Mouse (Mus musculus) embryonic facial prominence, embryonic 12.5 days (tissue): ENCODE results near the gene Rnf17. TPM values are rescaled to one million over a fixed set of nuclear protein-coding genes. Genes with fewer than 3 reads are reported as not detected.

Source experiments
- ATAC-seq: fragments of 200-750 bp; cut with Nextera tagmentation; 2 replicates; pipeline ENCODE4 v1.8.0; 2017; ENCODE audit not compliant: insufficient number of reproducible peaks, insufficient read depth, low FRiP score, low TSS enrichment
- H3K27ac ChIP-seq: fragments of 300-500 bp; sonication (generic); 2 replicates; pipeline ENCODE4 v1.5.1; 2016; ENCODE audit warnings: mild to moderate bottlenecking
- H3K27me3 ChIP-seq: fragments of 300-500 bp; sonication (generic); 2 replicates; pipeline ENCODE4 v1.6.1; 2016; ENCODE audit warnings: mild to moderate bottlenecking, moderate library complexity
- H3K36me3 ChIP-seq: fragments of 300-500 bp; sonication (generic); 2 replicates; pipeline ENCODE4 v1.6.1; 2016; ENCODE audit warnings: mild to moderate bottlenecking
- H3K4me1 ChIP-seq: fragments of 300-500 bp; sonication (generic); 2 replicates; pipeline ENCODE4 v1.6.1; 2016
- H3K4me2 ChIP-seq: fragments of 300-500 bp; sonication (generic); replicated peaks from 2 replicates; pipeline ENCODE4 v1.6.1; 2016; ENCODE audit warnings: mild to moderate bottlenecking, moderate library complexity
- H3K4me3 ChIP-seq: fragments of 300-500 bp; sonication (generic); 2 replicates; pipeline ENCODE4 v1.5.1; 2016; ENCODE audit warnings: mild to moderate bottlenecking
- H3K9ac ChIP-seq: fragments of 300-500 bp; sonication (generic); 2 replicates; pipeline ENCODE4 v1.6.1; 2016; ENCODE audit warnings: mild to moderate bottlenecking, moderate library complexity
- H3K9me3 ChIP-seq: fragments of 300-500 bp; sonication (generic); 2 replicates; pipeline ENCODE4 v1.6.1; 2016; ENCODE audit warnings: mild to moderate bottlenecking, moderate library complexity
- WGBS: fragments of 180-500 bp; shearing (Covaris S2); methylation state at CpG from one replicate; pipeline ENCODE4 v1.1.7; 2016; 5-methylcytosine and 5-hydroxymethylcytosine counted together
- polyA plus RNA-seq: library from polyadenylated mRNA; unstranded; fragments of >200 nt; fragmentation: Nextera tagmentation; extraction: Ambion mirVana; gene quantifications from 2 replicates; pipeline ENCODE4 v1.2.1, GENCODE M21; 2016

Gene Rnf17
- polyA plus RNA-seq, 1 experiment from 2014 or later, result 2.5 TPM

DNA sequence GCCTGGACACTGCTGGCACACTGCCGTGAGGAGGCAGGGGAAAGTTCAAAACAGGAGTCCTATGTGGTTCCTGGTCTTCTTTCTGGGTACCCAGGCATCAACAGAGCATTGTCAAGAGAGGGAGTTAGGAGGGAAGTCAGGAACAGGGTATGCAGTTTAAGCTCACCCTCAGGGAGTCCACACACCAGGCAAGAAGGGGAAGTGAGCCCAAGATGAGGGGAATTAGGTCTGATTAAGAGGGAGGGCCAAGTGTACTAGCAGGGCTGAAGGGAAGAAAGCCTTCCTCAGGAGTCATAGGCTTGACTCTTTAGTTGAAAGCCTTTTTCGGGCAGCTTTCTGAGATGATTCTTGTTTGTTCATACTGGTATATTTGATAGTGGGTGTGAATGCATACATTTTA is 112.4 kb downstream of the Rnf17 start:
- H3K36me3 ChIP-seq, result no peaks in the 10 kb centered on the region
- H3K27me3 ChIP-seq, result no peaks in the 10 kb centered on the region
- WGBS, result 91% methylated on average over 2 of the region's 2 CpGs
- H3K9ac ChIP-seq, result no peak overlapping the region
- no peak overlapping the region for H3K27ac ChIP-seq
- no peak overlapping the region for H3K4me3 ChIP-seq
- no peaks in the 10 kb centered on the region for H3K4me1 ChIP-seq
- no peak for ATAC-seq
- no peaks in the 10 kb centered on the region for H3K9me3 ChIP-seq
- no peak overlapping the region for H3K4me2 ChIP-seq

DNA sequence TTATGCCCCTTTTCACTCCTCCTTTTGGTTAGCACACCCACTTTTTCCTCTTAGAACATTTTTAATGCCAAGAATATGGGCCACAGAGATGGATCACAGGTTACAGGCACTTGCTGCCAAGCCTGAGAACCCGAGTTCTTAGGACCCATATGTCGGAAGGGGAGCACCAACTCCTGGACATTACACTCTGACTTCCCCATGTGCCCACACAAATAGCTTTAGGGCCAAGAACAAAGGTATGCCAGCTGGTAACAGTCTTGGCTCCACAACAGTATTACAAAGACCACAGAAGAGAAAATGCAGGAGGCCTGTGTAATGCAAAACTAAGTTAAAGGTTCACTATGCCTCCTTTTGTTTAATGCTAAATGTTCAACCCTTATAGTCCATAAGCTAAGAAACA is 128.4 kb downstream of the Rnf17 start:
- Histone ChIP-seq H3K9me3 (no peaks in the 10 kb centered on the region), H3K4me3 (no peak overlapping the region), H3K4me2 (no peak overlapping the region), H3K36me3 (peaks cover 17% of the 10 kb centered on the region), H3K27ac (no peak overlapping the region), H3K27me3 (no peaks in the 10 kb centered on the region), H3K4me1 (no peaks in the 10 kb centered on the region), H3K9ac (no peak overlapping the region)
- 85% methylated on average over 2 of the region's 2 CpGs for WGBS
- no peak for ATAC-seq

DNA sequence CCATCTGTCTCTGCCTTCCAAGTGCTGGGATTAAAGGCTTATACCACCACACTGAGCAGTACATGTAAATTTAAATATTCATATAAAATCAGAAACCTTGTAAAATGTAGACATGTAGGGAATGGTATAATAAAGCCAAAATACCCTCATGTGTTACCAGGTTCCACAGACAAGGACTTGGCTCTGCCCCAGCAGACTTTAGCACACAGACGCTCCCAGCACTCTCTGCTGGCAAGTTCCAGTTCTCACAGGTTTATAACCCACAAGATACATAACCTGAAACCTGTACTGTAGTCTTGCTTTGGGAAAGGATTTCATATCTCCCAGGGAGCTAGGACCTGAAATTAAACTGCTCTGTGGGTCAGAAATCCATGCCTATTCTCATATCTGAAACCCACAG is 142.6 kb downstream of the Rnf17 start:
- WGBS, result 91% methylated on average over 1 of the region's 1 CpGs
- H3K36me3 ChIP-seq, result no peaks in the 10 kb centered on the region

DNA sequence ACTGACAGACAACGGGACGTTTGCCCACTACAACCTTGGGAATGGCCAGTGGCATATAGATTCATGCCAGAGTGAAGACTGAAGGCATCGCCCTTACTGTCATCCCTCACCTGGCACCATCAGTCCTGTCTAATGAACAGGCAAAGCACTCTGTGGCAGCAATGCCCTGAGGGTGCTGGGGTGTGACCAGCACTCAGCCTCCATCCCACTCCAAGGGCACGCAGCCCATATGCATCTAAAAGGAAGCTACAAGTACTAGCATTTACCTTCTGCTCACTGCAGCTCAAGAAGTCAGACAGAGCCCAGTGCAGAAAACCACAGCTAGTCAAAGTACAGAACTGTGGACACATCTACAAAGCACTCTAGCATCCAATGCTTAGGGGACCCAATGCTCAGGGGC is 143.1 kb downstream of the Rnf17 start:
- Histone ChIP-seq H3K4me3 (no peak overlapping the region), H3K4me2 (no peak overlapping the region), H3K4me1 (no peaks in the 10 kb centered on the region), H3K27me3 (no peaks in the 10 kb centered on the region), H3K9me3 (no peaks in the 10 kb centered on the region), H3K27ac (no peak overlapping the region), H3K36me3 (no peaks in the 10 kb centered on the region), H3K9ac (no peak overlapping the region)
- 85% methylated on average over 4 of the region's 4 CpGs for WGBS
- ATAC-seq, result no peak

More for the DNA sequence above, 142.6 kb downstream of the Rnf17 start:
- ATAC-seq, result no peak
- H3K4me1 ChIP-seq, result no peaks in the 10 kb centered on the region
- no peaks in the 10 kb centered on the region for H3K27me3 ChIP-seq
- no peak overlapping the region for H3K9ac ChIP-seq
- no peak overlapping the region for H3K4me3 ChIP-seq
- no peaks in the 10 kb centered on the region for H3K9me3 ChIP-seq
- H3K27ac ChIP-seq, result no peak overlapping the region
- no peak overlapping the region for H3K4me2 ChIP-seq

DNA sequence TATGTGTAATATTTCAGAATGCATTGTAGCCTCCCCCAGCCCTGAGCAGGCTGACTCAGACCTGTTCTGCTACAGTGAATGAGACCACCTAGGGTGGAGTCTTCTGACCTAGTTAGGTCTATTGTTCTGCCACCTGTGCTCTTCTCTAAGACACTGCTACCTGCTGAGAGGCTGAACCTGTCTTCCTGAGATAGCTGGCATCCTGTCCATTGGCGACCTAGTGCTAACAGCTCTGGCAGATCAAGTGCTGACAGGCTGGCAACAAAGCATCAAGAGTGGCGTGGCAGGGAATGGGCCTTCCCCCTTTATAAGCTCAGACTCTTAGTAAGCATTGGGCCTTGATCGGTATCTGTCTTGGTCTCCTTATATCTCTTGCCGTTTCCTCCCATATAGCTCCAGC is 148.6 kb downstream of the Rnf17 start:
- H3K27me3 ChIP-seq, result no peaks in the 10 kb centered on the region
- no peak overlapping the region for H3K4me3 ChIP-seq
- no peak for ATAC-seq
- no peak overlapping the region for H3K4me2 ChIP-seq
- no peak overlapping the region for H3K9ac ChIP-seq
- peaks cover 24% of the 10 kb centered on the region for H3K36me3 ChIP-seq
- H3K27ac ChIP-seq, result no peak overlapping the region
- WGBS, result 89% methylated on average over 4 of the region's 4 CpGs
- no peaks in the 10 kb centered on the region for H3K9me3 ChIP-seq
- H3K4me1 ChIP-seq, result no peaks in the 10 kb centered on the region

DNA sequence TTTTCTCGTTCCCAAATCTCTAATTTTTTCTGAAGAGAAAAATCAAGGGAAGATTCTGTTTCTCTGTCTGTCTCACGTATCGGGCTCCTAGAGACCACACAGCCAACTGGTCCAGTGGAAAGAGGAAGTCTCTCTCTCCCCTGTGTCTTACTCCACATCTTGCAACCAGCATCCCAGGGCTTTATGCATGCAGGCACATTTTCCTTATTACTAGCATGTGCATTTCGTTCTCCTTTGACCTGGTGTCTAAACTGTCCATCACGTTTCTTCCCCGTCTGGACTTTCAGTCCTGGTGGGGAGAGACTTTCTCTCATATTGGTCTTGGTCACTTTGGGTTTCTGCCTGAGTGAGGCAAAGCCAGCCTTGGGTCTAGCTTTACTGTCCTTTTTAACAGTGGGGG is 150.5 kb downstream of the Rnf17 start:
- H3K36me3 ChIP-seq, result peaks cover 28% of the 10 kb centered on the region

DNA sequence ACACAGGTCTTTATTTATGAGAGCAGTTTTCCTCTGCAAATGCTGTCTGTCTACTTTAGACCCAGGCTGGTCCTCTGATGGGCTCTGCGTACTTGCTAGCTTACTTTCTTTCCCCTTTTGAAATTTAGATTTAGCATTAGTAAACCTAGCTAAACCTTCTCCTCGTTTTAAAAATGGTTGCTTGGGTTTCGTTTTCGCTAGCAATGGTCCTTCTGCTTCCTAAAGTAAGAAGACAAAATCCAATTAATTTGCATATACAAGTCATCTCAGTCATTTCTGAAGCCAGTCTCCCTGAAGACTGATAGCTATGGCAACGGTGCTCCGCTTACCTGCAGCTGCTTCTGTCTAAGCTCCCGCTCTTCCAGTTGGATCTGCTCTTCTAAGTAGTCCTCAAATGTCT is 150.9 kb downstream of the Rnf17 start:
- ATAC-seq, result no peak
- H3K36me3 ChIP-seq, result peaks cover 32% of the 10 kb centered on the region

More for the DNA sequence above, 150.5 kb downstream of the Rnf17 start:
- H3K4me1 ChIP-seq, result no peaks in the 10 kb centered on the region
- 81% methylated on average over 6 of the region's 6 CpGs for WGBS
- no peaks in the 10 kb centered on the region for H3K27me3 ChIP-seq
- H3K27ac ChIP-seq, result no peak overlapping the region
- no peak overlapping the region for H3K9ac ChIP-seq
- no peak overlapping the region for H3K4me3 ChIP-seq
- H3K9me3 ChIP-seq, result no peaks in the 10 kb centered on the region
- ATAC-seq, result no peak
- H3K4me2 ChIP-seq, result no peak overlapping the region

DNA sequence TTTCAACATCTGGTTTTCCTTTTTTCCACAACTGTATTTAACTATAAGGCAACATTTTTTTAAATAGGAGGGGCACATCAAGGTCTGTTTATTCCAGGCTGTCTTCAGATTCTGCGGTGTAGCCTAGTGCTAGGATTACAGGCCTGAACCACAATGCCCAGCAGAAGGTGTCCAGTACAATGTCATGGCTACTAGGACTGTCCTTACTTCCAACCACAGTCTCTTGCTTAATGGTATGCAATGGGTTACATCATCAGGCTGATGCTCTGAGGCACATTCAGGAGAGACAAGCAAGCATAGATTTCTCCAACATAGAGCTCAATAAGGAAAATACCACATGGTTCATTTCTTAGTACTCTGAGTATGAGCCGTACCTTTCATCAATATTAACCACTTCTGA is 152.3 kb downstream of the Rnf17 start:
- no peaks in the 10 kb centered on the region for H3K4me1 ChIP-seq
- no peak overlapping the region for H3K9ac ChIP-seq
- no peak for ATAC-seq
- H3K27me3 ChIP-seq, result no peaks in the 10 kb centered on the region
- peaks cover 34% of the 10 kb centered on the region for H3K36me3 ChIP-seq
- no peak overlapping the region for H3K4me2 ChIP-seq
- H3K4me3 ChIP-seq, result no peak overlapping the region
- H3K27ac ChIP-seq, result no peak overlapping the region
- 86% methylated on average over 2 of the region's 2 CpGs for WGBS
- no peaks in the 10 kb centered on the region for H3K9me3 ChIP-seq

More for the DNA sequence above, 150.9 kb downstream of the Rnf17 start:
- Histone ChIP-seq H3K27me3 (no peaks in the 10 kb centered on the region), H3K9ac (no peak overlapping the region), H3K9me3 (no peaks in the 10 kb centered on the region), H3K4me1 (no peaks in the 10 kb centered on the region), H3K4me2 (no peak overlapping the region), H3K27ac (no peak overlapping the region), H3K4me3 (no peak overlapping the region)
- 91% methylated on average over 7 of the region's 7 CpGs for WGBS

DNA sequence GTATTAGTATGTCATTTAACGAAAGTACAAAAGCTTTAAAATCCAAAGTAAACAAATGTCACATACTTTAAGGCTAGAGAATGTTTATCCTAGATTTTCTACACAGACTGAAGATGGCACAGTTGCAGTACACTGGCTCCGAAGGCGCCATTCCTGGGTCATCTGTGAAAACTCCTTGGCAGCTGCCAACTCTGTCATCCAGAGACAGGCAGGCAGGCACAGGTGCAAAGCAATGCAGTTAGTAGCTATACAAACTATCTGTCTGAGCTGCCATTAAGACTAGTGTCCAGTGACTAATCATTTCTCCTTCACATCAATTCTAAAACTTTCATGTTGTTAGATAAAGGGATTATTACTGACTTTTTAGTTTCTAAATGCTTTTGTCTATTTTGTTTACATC is 156.8 kb downstream of the Rnf17 start:
- Histone ChIP-seq H3K4me3 (no peak overlapping the region), H3K4me2 (no peak overlapping the region), H3K27me3 (no peaks in the 10 kb centered on the region), H3K9me3 (no peaks in the 10 kb centered on the region), H3K36me3 (peaks cover 26% of the 10 kb centered on the region), H3K9ac (no peak overlapping the region), H3K4me1 (no peaks in the 10 kb centered on the region), H3K27ac (no peak overlapping the region)
- 93% methylated on average over 3 of the region's 3 CpGs for WGBS
- no peak for ATAC-seq

DNA sequence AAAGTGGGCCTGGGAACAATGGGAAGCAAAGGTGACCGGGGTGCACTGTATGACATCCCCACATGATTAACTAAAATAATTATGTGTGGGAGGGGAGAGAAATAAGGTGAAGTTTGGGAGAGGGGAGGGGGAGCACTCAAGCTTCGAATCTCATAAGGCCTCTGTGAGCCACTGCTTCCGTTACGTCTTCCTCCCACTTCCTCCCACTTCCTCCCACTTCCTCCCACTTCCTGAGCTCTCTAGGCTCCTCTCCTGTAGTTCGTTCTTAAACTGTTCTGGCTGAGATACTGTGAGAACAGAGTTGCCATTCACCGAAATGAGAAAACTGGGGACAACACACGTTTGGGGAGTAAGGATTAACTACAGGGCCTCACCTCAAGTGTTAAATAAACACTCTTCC is 165.1 kb downstream of the Rnf17 start:
- H3K4me2 ChIP-seq, result no peak overlapping the region
- H3K27me3 ChIP-seq, result no peaks in the 10 kb centered on the region
- H3K36me3 ChIP-seq, result peaks cover 12% of the 10 kb centered on the region
- H3K27ac ChIP-seq, result no peak overlapping the region
- H3K4me1 ChIP-seq, result peaks cover 10% of the 10 kb centered on the region; the same call in 1 of the 2 replicates
- H3K4me3 ChIP-seq, result no peak overlapping the region
- no peaks in the 10 kb centered on the region for H3K9me3 ChIP-seq
- no peak overlapping the region for H3K9ac ChIP-seq
- WGBS, result 72% methylated on average over 7 of the region's 7 CpGs
- no peak for ATAC-seq

DNA sequence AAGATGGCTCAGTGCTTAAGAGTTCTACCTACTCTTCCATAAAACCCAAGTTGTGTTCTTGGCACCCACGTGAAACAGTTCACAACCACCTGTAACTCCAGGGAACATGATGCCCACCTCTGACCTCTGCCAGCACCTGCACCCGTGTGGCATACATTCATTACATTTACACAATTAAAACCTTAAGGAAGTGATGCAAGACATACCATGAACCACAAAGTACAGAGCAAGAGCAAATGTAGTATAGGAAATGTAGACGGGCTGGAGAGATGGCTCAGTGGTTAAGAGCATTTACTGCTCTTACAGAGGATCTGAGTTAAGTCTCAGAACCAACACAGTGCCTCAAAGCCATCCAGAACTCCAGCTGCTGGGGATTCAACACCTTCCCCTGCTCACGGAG is 166.7 kb downstream of the Rnf17 start:
- no peaks in the 10 kb centered on the region for H3K9me3 ChIP-seq
- H3K27ac ChIP-seq, result no peak overlapping the region
- ATAC-seq, result no peak
- H3K9ac ChIP-seq, result no peak overlapping the region
- H3K4me1 ChIP-seq, result peaks cover 10% of the 10 kb centered on the region; the same call in 1 of the 2 replicates
- H3K4me3 ChIP-seq, result no peak overlapping the region
- WGBS, result 81% methylated on average over 4 of the region's 4 CpGs
- H3K4me2 ChIP-seq, result no peak overlapping the region
- H3K27me3 ChIP-seq, result no peaks in the 10 kb centered on the region
- H3K36me3 ChIP-seq, result no peaks in the 10 kb centered on the region

DNA sequence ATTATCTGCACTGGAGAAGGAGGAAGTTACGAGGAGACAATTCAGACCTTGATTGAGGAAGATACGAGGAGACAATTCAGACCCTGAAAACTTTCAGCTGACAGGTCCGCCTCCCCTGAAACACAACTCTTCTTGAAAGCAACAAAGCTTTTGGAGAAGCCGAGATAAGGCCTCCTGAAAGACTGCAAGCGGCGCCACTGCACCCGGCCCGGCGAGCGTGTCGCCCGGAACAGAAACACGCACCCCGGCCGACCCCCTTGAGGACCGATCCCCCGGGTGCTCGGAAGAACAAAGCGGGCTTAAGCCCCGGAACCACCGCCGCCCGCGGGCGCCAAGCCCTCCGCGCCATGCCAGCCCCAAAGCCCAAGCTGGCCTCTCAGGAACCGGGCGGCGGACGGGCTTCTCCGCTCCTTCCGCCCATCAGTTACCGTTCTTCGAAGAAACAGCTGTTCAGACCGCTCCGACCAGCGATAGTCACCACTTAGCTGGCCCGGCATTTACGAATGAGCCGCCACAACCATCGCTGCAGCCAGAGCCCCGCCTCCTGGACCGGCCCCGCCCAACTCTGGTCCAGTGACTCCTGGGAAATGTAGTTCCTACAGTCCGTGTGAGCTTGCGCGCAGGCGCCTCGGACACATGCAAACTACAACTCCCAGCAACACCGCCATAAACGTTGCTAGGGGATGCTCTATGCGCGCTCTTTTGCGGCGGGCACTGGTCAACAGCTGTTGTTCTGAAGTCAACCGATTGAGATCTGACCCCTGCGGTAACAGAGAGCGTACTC is 169.1 kb downstream of the Rnf17 start:
- Histone ChIP-seq H3K4me3 (peak overlapping the region; percentile 76), H3K4me2 (peak overlapping the region; percentile 55), H3K9ac (peak overlapping the region; percentile 70), H3K27ac (peak overlapping the region; percentile 75), H3K27me3 (no peaks in the 10 kb centered on the region), H3K36me3 (no peaks in the 10 kb centered on the region), H3K4me1 (peaks cover 14% of the 10 kb centered on the region; the same call in 1 of the 2 replicates), H3K9me3 (no peaks in the 10 kb centered on the region)
- under 1% methylated on average over 59 of the region's 59 CpGs for WGBS
- ATAC-seq, result peak; percentile 99
